Mouse (Mus musculus) layer of hippocampus, postnatal 36 days (tissue): ENCODE results near the gene Hoxd9. TPM values are rescaled to one million over a fixed set of nuclear protein-coding genes. Genes with fewer than 3 reads are reported as not detected.

Experiments used
- DNase-seq, 2 experiments: peaks; one replicate each; pipeline ENCODE4 v3.0.0; 2022
- total RNA-seq, 2 experiments: library from RNA; stranded (reverse); gene quantifications; 2 replicates each; pipeline ENCODE4 v1.2.3; 2021

Hoxd9 gene
- total RNA-seq, 2 experiments from 2014 or later = not detected

GRCm38 (mm10) chr2:74698201-74699052, 900 bp downstream of the Hoxd9 start:
- DNase-seq = no peak

GRCm38 (mm10) chr2:74699053-74699430, 1.5 kb downstream of the Hoxd9 start:
- no peak for DNase-seq

- DNase-seq = no peak
Measured at GRCm38 (mm10) chr2:74699664-74700545, 2.4 kb downstream of the Hoxd9 start.

- DNase-seq = no peak
Measured at GRCm38 (mm10) chr2:74700546-74701112, 3.1 kb downstream of the Hoxd9 start.

- DNase-seq = peak; percentile 63 to 75
Measured at GRCm38 (mm10) chr2:74701949-74702819, 4.7 kb downstream of the Hoxd9 start.

- no peak for DNase-seq
Measured at GRCm38 (mm10) chr2:74702820-74703219, 5.3 kb downstream of the Hoxd9 start.

- no peak for DNase-seq
Measured at GRCm38 (mm10) chr2:74703317-74703716, 5.8 kb downstream of the Hoxd9 start.

- DNase-seq = no peak
Measured at GRCm38 (mm10) chr2:74703720-74704392, 6.3 kb downstream of the Hoxd9 start.

- no peak for DNase-seq
Measured at GRCm38 (mm10) chr2:74704393-74704998, 7.0 kb downstream of the Hoxd9 start, which contains the start of gene Hoxd8. Hoxd8 (plus strand) TSS chr2:74704615.

- no peak for DNase-seq
Measured at GRCm38 (mm10) chr2:74704999-74705466, 7.5 kb downstream of the Hoxd9 start.

GRCm38 (mm10) chr2:74705467-74706089, 8.1 kb downstream of the Hoxd9 start:
- no peak for DNase-seq

GRCm38 (mm10) chr2:74706393-74706960, 8.9 kb downstream of the Hoxd9 start:
- DNase-seq = no peak

GRCm38 (mm10) chr2:74707599-74707998, 10.1 kb downstream of the Hoxd9 start:
- no peak for DNase-seq

- no peak for DNase-seq
Measured at GRCm38 (mm10) chr2:74708676-74709075, 11.1 kb downstream of the Hoxd9 start.

GRCm38 (mm10) chr2:74709465-74710419, 12.2 kb downstream of the Hoxd9 start:
- no peak for DNase-seq

- DNase-seq = no peak
Measured at GRCm38 (mm10) chr2:74710929-74711543, 13.5 kb downstream of the Hoxd9 start.

GRCm38 (mm10) chr2:74711721-74712621, 14.4 kb downstream of the Hoxd9 start, which contains the start of the genes Hoxd3 and Hoxd4:
Hoxd3 (plus strand) TSS chr2:74711927.
Hoxd4 (plus strand) TSS chr2:74711929.
- no peak for DNase-seq
